Mouse (Mus musculus): ENCODE data around the gene Cep57l1.

DNA sequence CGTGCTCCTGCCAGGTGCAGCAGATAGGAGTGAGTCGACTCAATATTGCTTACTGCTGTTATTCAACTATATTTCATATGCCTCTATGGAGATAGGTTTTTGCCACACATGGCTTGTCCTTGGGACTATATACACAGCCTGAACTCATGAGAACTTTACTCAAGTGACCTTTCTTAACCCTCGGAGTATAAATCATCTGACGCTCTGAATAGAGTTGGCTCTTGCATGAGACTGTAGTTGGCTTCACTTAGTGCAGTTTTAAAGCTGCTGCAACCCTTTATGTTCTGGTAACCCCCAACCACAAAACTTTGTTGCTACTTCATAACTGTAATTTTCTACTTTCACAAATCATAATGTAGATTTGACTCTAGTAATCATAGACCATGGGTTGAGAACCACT, 77.7 kb downstream of the Cep57l1 start:
- TF ChIP-seq CTCF (IDR thresholded peaks at IDR 0.05) (no peak), EP300 (IDR thresholded peaks at IDR 0.05; ENCODE audit: insufficient read depth, low read depth, low read length) (no peak), POLR2A (IDR thresholded peaks at IDR 0.05; ENCODE audit: insufficient read depth, low read depth, low read length) (no peak)

Measured in heart, adult 2 months (tissue).